Mouse (Mus musculus) urinary bladder, postnatal 4 days (tissue): ENCODE measurements around the gene Mphosph10.

Experiments used
- DNase-seq, 2 experiments: peaks; one replicate each; pipeline ENCODE4 v3.0.0; 2021 to 2022; ENCODE audit warnings: low spot score in 2 of 2

Mphosph10 gene

DNA sequence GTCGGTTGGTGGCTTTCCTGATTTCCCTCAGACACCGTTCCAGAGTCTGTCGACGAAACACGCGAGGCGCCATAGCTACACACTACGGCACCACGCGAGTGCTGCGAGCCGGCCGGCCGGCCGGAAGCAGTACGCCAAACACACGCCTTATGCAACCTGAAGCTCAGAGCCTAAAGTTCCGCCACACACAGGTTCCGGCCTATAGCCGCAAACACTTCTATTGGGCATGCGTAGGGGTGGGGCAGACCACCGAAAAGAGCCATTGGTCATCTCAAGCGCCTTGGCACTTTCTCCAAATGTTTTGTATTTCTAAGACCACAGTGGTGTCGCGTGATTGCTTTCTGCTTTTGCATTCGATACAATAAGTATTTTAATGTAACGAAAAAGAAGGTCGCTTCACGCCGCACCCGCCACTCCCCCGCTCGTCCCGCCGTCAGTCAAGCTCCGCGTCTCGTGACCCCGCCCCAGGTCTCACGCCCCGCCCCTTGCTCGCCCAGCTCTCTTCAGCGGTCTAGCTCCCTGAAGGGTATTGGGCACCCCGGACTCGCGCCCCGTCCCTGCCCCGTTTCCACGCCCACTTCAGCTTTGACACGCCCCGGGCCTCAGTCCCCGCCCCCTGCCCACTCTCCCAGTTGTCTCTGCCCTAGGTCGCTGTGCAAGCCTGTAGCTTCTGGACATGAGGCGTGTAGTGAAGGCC lies at the start of gene Mphosph10, which contains the start of gene Mcee:
Gene Mphosph10 (minus strand): TSS at position 147 of the 697 bp plus-strand sequence.
Gene Mcee (plus strand): TSS at position 486 of the 697 bp plus-strand sequence.
- peak; percentile 96 to 99 for DNase-seq

GRCm38 (mm10) chr7:64440519-64440918 lies 48.5 kb upstream of the Mphosph10 start:
- no peak for DNase-seq

GRCm38 (mm10) chr7:64439595-64440518 lies 47.8 kb upstream of the Mphosph10 start:
- no peak for DNase-seq

DNA sequence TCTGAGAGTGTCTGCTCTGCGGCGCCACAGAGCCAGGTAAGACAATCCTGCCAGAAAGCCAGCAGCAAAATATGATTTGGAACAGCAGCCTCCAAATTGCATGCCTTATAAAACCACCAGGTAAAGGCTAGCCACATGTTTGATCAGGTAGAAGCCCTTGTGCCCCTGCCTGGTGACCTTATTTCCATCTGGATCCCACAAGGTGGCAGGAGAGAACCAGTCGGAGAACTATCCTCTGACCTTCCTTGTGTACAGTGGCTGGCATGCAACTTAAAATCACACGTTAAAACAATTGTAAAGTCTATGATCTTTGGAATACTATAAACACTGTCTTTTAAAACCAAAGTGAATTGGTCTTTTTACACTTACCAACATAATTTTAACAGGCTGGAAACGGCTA lies 32.8 kb upstream of the Mphosph10 start:
- DNase-seq, result no peak

DNA sequence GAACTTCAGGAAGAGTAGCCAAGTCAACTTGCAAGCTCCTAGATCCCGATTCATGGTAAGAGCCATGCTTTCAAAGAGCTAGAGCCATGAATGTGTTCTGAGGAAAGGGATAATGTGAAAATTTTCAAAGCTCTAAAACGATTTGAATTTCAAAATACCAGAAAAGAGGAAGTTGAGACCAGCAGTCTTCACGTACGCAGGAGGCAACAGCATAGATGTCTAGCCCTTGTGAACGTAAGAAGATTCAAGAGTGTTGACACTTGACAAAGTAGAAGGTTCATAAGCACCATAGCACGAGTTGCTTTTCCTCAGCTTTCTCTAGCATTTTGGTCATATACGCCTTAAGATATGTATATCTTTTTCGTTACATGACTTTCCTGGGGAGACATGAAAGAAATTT lies 11.9 kb upstream of the Mphosph10 start:
- DNase-seq, result no peak

- DNase-seq, result no peak
These were observed 10.4 kb upstream of the Mphosph10 start for GRCm38 (mm10) chr7:64402452-64402851.

GRCm38 (mm10) chr7:64400725-64401124 lies 8.7 kb upstream of the Mphosph10 start:
- no peak for DNase-seq

DNA sequence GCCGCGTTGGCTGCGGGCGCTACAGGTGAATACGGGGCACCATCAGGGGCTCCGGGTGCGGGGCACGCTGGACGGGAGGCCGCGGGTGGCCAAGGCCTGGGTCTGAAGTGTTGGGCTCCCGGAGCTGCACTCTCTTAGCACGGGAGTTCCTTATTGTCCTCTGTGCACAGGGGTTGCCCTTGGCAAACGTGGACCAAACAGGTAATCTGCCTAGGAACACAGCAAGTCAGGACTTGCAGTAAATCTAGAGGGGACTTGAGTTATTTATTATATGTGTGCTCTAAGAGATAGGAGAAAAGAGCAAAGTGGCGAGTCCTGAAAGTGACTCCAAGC lies 717 bp upstream of the Mphosph10 start:
- DNase-seq, result no peak

GRCm38 (mm10) chr7:64391479-64391878 lies 589 bp downstream of the Mphosph10 start:
- DNase-seq, result no peak

GRCm38 (mm10) chr7:64373830-64374562 lies 18.1 kb downstream of the Mphosph10 start, which contains the start of gene Fan1:
Gene Fan1, minus strand, starts transcription at chr7:64374095.
- peak; percentile 81 to 82 for DNase-seq

DNA sequence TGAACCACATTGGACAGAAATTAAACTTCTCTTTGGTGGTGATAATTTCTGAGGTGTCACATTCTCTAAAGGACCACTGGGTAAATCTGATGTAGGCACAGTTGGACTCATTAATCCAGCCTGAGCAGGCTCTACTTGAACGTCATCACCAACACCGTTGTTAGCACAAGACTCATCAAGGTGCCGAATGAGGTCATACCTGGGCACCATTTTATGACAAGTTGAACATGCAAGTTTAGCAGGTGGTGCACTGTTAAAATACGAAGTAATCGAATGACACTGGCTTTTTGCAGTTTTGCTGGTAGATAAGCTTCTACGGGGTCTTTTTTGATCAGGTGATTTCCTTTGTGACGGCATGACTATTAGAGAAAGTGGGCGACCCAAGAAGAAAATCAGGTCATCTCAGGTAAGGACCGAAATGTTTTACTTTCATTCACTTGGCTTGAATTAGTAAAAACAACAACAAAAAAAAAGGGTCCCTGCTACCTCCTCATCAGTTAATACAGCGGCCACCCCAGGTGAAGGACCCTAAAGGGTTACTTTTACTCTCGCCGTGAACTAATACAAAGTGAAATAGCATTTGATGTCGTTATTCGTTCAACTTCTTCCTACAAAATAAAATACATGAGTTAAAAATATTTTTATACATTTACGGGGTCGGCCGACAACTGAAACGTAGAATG lies 18.8 kb downstream of the Mphosph10 start:
- no peak for DNase-seq

DNA sequence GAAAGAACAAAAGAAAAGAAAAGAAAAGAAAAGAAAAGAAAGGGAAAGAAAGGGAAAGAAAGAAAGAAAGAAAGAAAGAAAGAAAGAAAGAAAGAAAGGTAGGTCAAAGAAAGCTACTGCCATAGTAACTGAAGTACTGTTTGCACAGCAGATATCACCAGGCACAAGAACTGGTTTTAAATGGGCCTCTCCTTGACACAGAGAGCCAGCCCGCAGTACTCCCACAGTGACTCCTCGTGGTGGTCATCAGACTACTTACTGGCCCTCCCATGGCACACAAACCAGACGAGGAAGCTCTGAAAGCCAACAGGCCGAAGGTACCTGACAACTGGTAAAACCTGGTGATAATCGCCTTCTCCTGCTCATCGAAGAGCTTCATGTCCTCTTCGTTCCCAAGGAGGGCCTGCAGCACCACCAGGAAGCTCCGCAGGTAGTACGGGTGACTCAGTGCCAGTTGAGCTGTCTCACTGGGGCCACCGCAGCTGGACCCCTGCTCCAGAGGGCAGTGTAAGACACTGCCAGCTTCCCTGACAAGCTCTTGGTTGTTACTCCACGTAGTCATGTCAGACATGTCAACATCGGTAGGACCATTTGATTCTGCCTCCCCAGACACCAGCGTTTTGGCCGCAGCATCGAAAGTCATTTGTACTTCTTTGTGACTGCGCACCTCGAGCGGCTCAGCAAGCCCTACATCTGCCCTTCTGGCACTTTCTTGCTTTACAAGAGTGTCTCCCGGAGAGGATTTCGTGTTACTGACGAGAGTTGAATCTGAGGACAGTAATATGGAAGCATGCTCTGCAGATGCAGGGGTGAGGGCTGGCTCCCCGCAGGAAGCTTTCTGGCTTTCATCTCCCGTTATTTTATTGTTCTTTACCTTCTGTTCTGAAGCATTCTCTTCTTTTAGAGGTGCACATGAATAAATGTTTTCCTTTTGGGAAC lies 19.9 kb downstream of the Mphosph10 start:
- DNase-seq, result no peak

GRCm38 (mm10) chr7:64369841-64370240 lies 22.2 kb downstream of the Mphosph10 start:
- DNase-seq, result no peak

GRCm38 (mm10) chr7:64365863-64366262 lies 26.2 kb downstream of the Mphosph10 start:
- DNase-seq, result no peak

DNA sequence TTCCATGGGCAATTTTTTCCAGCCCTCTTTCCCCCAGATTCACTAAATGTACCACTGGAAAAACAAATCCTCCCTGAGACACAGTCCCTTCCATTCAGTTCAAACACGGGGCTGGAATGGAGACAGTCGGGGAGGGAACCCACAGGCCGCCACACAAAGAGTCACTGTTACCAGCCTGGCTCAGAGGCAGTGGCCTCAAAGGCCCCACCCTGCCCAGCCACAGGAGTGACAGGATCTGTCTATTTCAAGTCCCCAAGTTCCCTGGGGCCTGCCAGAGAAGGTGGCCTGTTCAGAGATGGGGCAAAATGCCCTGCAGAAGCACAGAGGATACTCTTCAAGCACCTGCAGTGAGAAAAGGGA lies 31.5 kb downstream of the Mphosph10 start:
- DNase-seq, result no peak

DNA sequence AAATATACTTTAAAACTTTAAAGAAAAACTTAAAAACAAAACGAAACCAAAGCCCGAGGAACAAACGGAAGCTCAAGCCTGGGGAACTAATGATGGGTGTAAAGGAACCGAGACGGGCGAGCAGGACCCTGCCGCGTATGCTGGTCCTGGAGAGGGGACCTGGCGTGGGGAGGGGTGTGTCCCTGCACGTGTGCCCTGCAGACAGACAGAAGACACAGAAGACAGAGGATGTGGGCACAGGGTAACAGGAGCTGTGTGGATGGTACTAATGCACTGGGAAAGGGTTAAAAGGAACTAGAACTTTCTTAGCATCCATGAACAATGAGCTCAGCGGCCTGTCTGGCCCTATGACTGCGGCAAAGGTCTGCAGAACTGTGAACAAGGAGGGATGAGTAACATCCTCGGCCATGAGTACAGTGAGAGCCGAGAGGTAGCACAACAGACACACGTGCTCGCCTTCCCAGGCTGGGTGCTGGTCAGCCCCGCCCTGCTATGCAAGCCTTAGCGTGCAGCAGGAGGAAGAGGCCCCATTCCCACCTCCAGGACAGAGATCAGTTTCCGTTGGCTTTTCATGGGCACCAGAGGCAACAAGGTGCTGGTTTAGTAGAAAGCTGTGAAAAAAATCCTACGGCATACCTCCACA lies 32.0 kb downstream of the Mphosph10 start:
- DNase-seq, result no peak

DNA sequence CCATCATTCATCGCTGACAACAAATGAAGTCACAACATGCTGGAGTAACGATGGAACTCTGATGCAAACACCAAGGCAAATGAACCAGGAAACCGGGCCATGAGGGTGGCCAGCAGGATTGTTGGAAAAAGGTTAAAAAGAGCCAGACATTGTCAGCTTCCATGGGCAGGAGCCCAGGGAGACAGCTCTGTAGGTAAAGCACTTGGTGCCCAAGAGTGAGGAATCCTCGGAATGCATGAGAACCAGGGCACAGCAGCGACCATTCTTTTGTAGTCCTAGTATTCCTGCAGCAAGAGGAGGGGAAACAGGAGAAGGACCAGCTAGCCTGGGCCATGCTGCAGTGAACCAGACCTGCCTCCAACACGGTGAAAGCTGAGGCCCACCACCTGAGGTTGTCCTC lies 33.4 kb downstream of the Mphosph10 start:
- no peak for DNase-seq

GRCm38 (mm10) chr7:64357405-64357804 lies 34.7 kb downstream of the Mphosph10 start:
- peak in 1 of 2 experiments; percentile 43 for DNase-seq

DNA sequence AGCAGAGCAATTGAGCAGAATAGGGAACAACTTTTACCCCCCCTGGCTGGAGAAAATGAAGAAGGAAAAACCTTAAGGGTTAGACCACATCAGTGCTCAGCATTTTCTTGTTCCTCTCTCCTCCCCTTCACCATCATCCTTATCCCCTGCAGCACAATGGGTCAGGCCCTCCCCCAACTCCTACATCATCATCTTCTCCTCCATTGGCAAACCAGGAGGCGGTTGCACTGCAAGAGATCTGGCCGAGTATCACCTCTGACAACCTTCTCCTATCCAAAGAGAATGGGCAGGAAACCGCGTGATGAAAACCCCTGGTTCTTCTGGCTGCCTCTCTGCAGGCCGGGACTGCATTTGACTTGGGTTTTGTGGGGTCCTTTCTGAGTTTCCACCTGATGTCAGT lies 35.4 kb downstream of the Mphosph10 start:
- DNase-seq, result no peak

- no peak for DNase-seq
These were observed 37.9 kb downstream of the Mphosph10 start for GRCm38 (mm10) chr7:64354206-64354605.
